Mouse (Mus musculus): Measurements from ENCODE around the gene Gm20662. TPM values are rescaled to one million over a fixed set of nuclear protein-coding genes. Genes with fewer than 3 reads are reported as not detected.

Gene Gm20662
- total and polyA plus RNA-seq, 2 experiments from 2014 or later, result 0.31 to 3.6 TPM

GRCm38 (mm10) chr9:107962916-107963315 is 33.2 kb upstream of the Gm20662 start:
- no peaks in the 10 kb centered on the region for H3K27me3 ChIP-seq (ENCODE audit: insufficient read depth, low read length)
- no peak for TF ChIP-seq CTCF (IDR thresholded peaks at IDR 0.05)
- no peak overlapping the region for H3K27ac ChIP-seq (ENCODE audit: low read depth, low read length)
- no peak for ATAC-seq (ENCODE audit: low FRiP score)
- no peak overlapping the region for H3K4me3 ChIP-seq (ENCODE audit: low read depth, low read length)
- 92% methylated on average over 9 of the region's 9 CpGs for WGBS
- no peaks in the 10 kb centered on the region; the same call in 1 of the 2 replicates for H3K36me3 ChIP-seq (ENCODE audit: insufficient read depth, low read length)
- no peak for DNase-seq (ENCODE audit: low spot score)
- H3K9me3 ChIP-seq (ENCODE audit: low read length), result no peaks in the 10 kb centered on the region
- H3K4me1 ChIP-seq (ENCODE audit: insufficient read depth, low read length), result peaks cover 20% of the 10 kb centered on the region
- H3K4me2 ChIP-seq (ENCODE audit: low read depth, low read length, poor library complexity, severe bottlenecking), result no peak overlapping the region
- no peak overlapping the region for H3K9ac ChIP-seq (replicated peaks; ENCODE audit: low read length, poor library complexity, severe bottlenecking)

GRCm38 (mm10) chr9:107963700-107964099 is 32.4 kb upstream of the Gm20662 start:
- H3K4me1 ChIP-seq (ENCODE audit: insufficient read depth, low read length), result peaks cover 20% of the 10 kb centered on the region
- H3K9me3 ChIP-seq (ENCODE audit: low read length), result no peaks in the 10 kb centered on the region
- no peak for ATAC-seq (ENCODE audit: low FRiP score)
- no peaks in the 10 kb centered on the region; the same call in 1 of the 2 replicates for H3K36me3 ChIP-seq (ENCODE audit: insufficient read depth, low read length)
- no peak overlapping the region for H3K4me3 ChIP-seq (ENCODE audit: low read depth, low read length)
- TF ChIP-seq CTCF (IDR thresholded peaks at IDR 0.05), result peak; percentile 93
- peak; percentile 85 for DNase-seq (ENCODE audit: low spot score)
- WGBS, result 22% methylated on average over 5 of the region's 5 CpGs
- H3K27ac ChIP-seq (ENCODE audit: low read depth, low read length), result no peak overlapping the region
- no peak overlapping the region for H3K9ac ChIP-seq (replicated peaks; ENCODE audit: low read length, poor library complexity, severe bottlenecking)
- no peak overlapping the region for H3K4me2 ChIP-seq (ENCODE audit: low read depth, low read length, poor library complexity, severe bottlenecking)
- no peaks in the 10 kb centered on the region for H3K27me3 ChIP-seq (ENCODE audit: insufficient read depth, low read length)

- no peak overlapping the region for H3K4me3 ChIP-seq (ENCODE audit: low read depth, low read length)
- no peaks in the 10 kb centered on the region for H3K27me3 ChIP-seq (ENCODE audit: insufficient read depth, low read length)
- ATAC-seq (ENCODE audit: low FRiP score), result no peak
- H3K4me1 ChIP-seq (ENCODE audit: insufficient read depth, low read length), result peaks cover 20% of the 10 kb centered on the region
- H3K27ac ChIP-seq (ENCODE audit: low read depth, low read length), result no peak overlapping the region
- no peaks in the 10 kb centered on the region for H3K9me3 ChIP-seq (ENCODE audit: low read length)
- no peaks in the 10 kb centered on the region; the same call in 1 of the 2 replicates for H3K36me3 ChIP-seq (ENCODE audit: insufficient read depth, low read length)
- TF ChIP-seq CTCF (IDR thresholded peaks at IDR 0.05), result no peak
- WGBS, result 92% methylated on average over 9 of the region's 9 CpGs
- H3K4me2 ChIP-seq (ENCODE audit: low read depth, low read length, poor library complexity, severe bottlenecking), result no peak overlapping the region
- H3K9ac ChIP-seq (replicated peaks; ENCODE audit: low read length, poor library complexity, severe bottlenecking), result no peak overlapping the region
- no peak for DNase-seq (ENCODE audit: low spot score)
These were observed 31.5 kb upstream of the Gm20662 start for GRCm38 (mm10) chr9:107964681-107965080.

- TF ChIP-seq CTCF (IDR thresholded peaks at IDR 0.05), result no peak
- no peak for ATAC-seq (ENCODE audit: low FRiP score)
- no peak overlapping the region for H3K4me3 ChIP-seq (ENCODE audit: low read depth, low read length)
These were observed 29.5 kb upstream of the Gm20662 start for GRCm38 (mm10) chr9:107966676-107967075.

GRCm38 (mm10) chr9:107967437-107967836 is 28.7 kb upstream of the Gm20662 start:
- Histone ChIP-seq H3K9me3 (ENCODE audit: low read length) (no peaks in the 10 kb centered on the region), H3K36me3 (ENCODE audit: insufficient read depth, low read length) (peaks cover 6% of the 10 kb centered on the region; the same call in 1 of the 2 replicates), H3K27me3 (ENCODE audit: insufficient read depth, low read length) (no peaks in the 10 kb centered on the region), H3K9ac (replicated peaks; ENCODE audit: low read length, poor library complexity, severe bottlenecking) (no peak overlapping the region), H3K4me3 (ENCODE audit: low read depth, low read length) (no peak overlapping the region), H3K27ac (ENCODE audit: low read depth, low read length) (no peak overlapping the region), H3K4me1 (ENCODE audit: insufficient read depth, low read length) (peaks cover under 1% of the 10 kb centered on the region), H3K4me2 (ENCODE audit: low read depth, low read length, poor library complexity, severe bottlenecking) (no peak overlapping the region)
- 83% methylated on average over 6 of the region's 6 CpGs for WGBS
- no peak for TF ChIP-seq CTCF (IDR thresholded peaks at IDR 0.05)
- no peak for ATAC-seq (ENCODE audit: low FRiP score)
- DNase-seq (ENCODE audit: low spot score), result no peak

More at GRCm38 (mm10) chr9:107966676-107967075, 29.5 kb upstream of the Gm20662 start:
- Histone ChIP-seq H3K36me3 (ENCODE audit: insufficient read depth, low read length) (peaks cover 3% of the 10 kb centered on the region; the same call in 1 of the 2 replicates), H3K9me3 (ENCODE audit: low read length) (no peaks in the 10 kb centered on the region), H3K4me1 (ENCODE audit: insufficient read depth, low read length) (peaks cover 8% of the 10 kb centered on the region), H3K27ac (ENCODE audit: low read depth, low read length) (no peak overlapping the region), H3K9ac (replicated peaks; ENCODE audit: low read length, poor library complexity, severe bottlenecking) (no peak overlapping the region), H3K4me2 (ENCODE audit: low read depth, low read length, poor library complexity, severe bottlenecking) (no peak overlapping the region), H3K27me3 (ENCODE audit: insufficient read depth, low read length) (no peaks in the 10 kb centered on the region)
- WGBS, result 90% methylated on average over 10 of the region's 10 CpGs
- no peak for DNase-seq (ENCODE audit: low spot score)

- Histone ChIP-seq H3K9me3 (ENCODE audit: low read length) (no peaks in the 10 kb centered on the region), H3K4me1 (ENCODE audit: insufficient read depth, low read length) (no peaks in the 10 kb centered on the region), H3K27me3 (ENCODE audit: insufficient read depth, low read length) (no peaks in the 10 kb centered on the region), H3K4me2 (ENCODE audit: low read depth, low read length, poor library complexity, severe bottlenecking) (no peak overlapping the region), H3K27ac (ENCODE audit: low read depth, low read length) (no peak overlapping the region), H3K4me3 (ENCODE audit: low read depth, low read length) (no peak overlapping the region), H3K9ac (replicated peaks; ENCODE audit: low read length, poor library complexity, severe bottlenecking) (no peak overlapping the region), H3K36me3 (ENCODE audit: insufficient read depth, low read length) (peaks cover 6% of the 10 kb centered on the region; the same call in 1 of the 2 replicates)
- ATAC-seq (ENCODE audit: low FRiP score) (no peak), DNase-seq (ENCODE audit: low spot score) (no peak)
- WGBS, result 91% methylated on average over 7 of the region's 7 CpGs
- TF ChIP-seq CTCF (IDR thresholded peaks at IDR 0.05), result no peak
These were observed 27.6 kb upstream of the Gm20662 start for GRCm38 (mm10) chr9:107968531-107968930.

All from midbrain, postnatal 0 days (tissue).